Mouse (Mus musculus) C3H10T1/2 (cell line): Measurements from ENCODE around the gene Armcx5. TPM values are rescaled to one million over a fixed set of nuclear protein-coding genes. Genes with fewer than 3 reads are reported as not detected.

Source experiments
- polyA plus RNA-seq, 2 experiments: library from polyadenylated mRNA; unstranded; fragments of >200 nt; fragmentation: generic; extraction: Trizol; gene quantifications; one replicate each; pipeline ENCODE4 v1.2.1; 2012; ENCODE audit warnings: missing spikeins in 2 of 2

Armcx5 gene
- polyA plus RNA-seq: 1 to 10 TPM in 1 of 2 experiments, under 1 TPM in 1; 0.08 to 1.4 TPM

DNA sequence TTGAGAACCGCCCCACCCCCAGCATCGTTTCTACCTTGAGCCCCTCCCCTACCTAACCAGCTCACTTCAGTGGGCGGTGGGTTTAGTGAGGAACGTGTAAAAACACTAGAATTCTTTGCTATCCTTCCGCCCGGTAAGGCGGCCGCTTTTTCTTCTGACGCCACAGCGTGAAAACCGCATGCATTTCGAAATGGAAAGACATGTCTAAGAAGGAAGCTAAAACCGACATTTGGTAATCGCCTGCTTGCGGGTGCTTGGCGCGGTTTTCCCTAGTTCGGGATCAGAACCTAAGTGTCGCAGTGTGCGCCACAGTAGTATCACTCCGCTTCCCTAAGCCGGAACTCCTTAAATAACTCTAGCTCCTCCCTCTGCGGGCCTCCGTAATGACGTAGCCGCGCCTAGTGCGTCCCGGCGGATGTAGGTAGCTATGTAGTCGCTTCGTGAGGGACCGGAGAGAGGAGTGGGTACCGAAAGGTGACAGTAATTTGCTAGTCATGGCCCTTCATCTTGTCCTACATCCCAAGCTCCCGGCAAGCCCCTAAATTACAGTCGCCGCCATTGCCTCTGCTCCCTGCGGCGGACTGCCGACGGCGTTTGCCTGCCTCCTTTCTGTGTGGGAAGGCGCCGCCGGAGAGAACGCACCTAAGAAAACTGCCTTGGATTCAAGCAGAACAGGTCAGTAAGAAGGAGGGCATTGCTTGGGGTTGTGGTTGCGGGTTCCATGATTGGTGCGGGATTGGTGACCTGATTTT is at the start of gene Armcx5, which contains the start of gene Gprasp1:
Gene Armcx5 (plus strand): TSS at position 430 of the 752 bp plus-strand sequence.
Gene Gprasp1 (plus strand): TSS at position 430 of the 752 bp plus-strand sequence.

DNA sequence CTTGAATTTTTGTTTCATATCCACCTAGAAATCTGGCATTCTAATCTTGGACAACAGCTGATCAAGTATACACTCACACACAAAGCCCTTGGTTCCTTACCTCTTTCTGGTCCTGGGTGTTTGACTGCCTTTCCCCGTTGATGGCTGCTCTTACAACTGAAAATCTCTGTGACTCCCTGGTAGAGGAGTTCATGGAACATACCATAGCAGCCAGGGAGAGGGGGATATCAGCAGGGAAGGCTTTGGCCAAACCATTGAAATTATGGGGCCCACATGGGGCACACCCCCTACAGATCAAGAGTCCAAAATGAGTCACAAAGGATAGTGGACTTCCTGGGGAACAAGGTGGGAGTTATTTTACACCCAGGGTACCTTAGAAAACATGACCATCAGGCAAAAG is 48.9 kb upstream of the Armcx5 start, which contains the start of gene Tcp11x2:
Gene Tcp11x2 (minus strand): TSS at position 158 of the 400 bp plus-strand sequence.

DNA sequence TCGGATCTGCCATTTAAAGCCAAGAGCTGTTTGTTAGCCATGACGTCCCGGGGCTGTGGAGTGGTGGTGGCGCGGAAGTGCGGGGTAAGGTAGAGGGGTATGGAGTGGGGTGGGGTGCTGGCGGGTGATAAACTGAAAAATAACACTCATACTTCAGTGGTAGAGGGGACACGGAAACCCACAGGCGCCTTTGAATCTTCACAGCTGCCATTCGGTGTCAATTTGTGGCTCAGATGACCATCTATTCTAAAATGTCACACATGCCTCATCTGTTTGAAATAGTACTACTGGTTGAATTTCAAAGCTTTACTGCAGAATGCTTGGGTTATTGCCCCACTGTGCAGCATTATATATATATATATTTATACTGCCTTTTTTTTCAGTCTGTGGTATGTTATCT is 17.4 kb upstream of the Armcx5 start, which contains the start of gene Tmsb15a:
Gene Tmsb15a (minus strand): TSS at position 101 of the 400 bp plus-strand sequence.

Other genes starting within 250 kb of the Armcx5 start
- not detected for gene AV320801, start 248.1 kb upstream of the Armcx5 start, polyA plus RNA-seq
- under 1 TPM in 1 of 2 experiments, not detected in 1; 0.02 TPM for gene Nxf7, start 144.0 kb upstream of the Armcx5 start, polyA plus RNA-seq
- gene Prame, start 115.0 kb upstream of the Armcx5 start, polyA plus RNA-seq: not detected
- gene Tcp11x2, start 48.9 kb upstream of the Armcx5 start, polyA plus RNA-seq: under 1 TPM in 1 of 2 experiments, not detected in 1; 0.08 TPM
- gene Tmsb15a, start 17.5 kb upstream of the Armcx5 start, polyA plus RNA-seq: not detected
- 1 to 10 TPM; 1.1 to 3.8 TPM for gene Gprasp1, start within 50 bp of the Armcx5 start, polyA plus RNA-seq
- gene Bhlhb9, start 54.9 kb downstream of the Armcx5 start, polyA plus RNA-seq: under 1 TPM; 0.04 to 0.72 TPM
- under 1 TPM in 1 of 2 experiments, not detected in 1; 0.01 TPM for gene Gprasp2, start 96.3 kb downstream of the Armcx5 start, polyA plus RNA-seq